Mouse (Mus musculus) urinary bladder, postnatal 0 days (tissue): ENCODE measurements around the gene Myocos. TPM values are rescaled to one million over a fixed set of nuclear protein-coding genes. Genes with fewer than 3 reads are reported as not detected.

Experiments used
- microRNA-seq: library from miRNA; unstranded; fragments of <30 nt; microRNA quantifications from one replicate; pipeline ENCODE4, GENCODE M21; 2016
- polyA plus RNA-seq: library from polyadenylated mRNA; unstranded; fragments of >200 nt; fragmentation: Nextera tagmentation; extraction: Ambion mirVana; gene quantifications from 2 replicates; pipeline ENCODE4 v1.2.1, GENCODE M21; 2015

The Myocos gene
- not detected in 2 replicates for polyA plus RNA-seq

GRCm38 (mm10) chr1:162658119-162658518 lies at the start of gene Myocos:
Gene Myocos, minus strand, starts transcription at chr1:162658219.

GRCm38 (mm10) chr1:162639051-162639750 lies 18.8 kb downstream of the Myocos start, which contains the start of gene Myoc:
Gene Myoc, plus strand, starts transcription at chr1:162639155.

Small RNA genes lying within 50 kb of the gene (microRNA-seq; reads per million reads assigned to microRNA genes)
- 0.93 reads per million for gene Gm27616

Other genes with a start within 250 kb of the Myocos start
- gene Dnm3, start 180.2 kb downstream of the Myocos start, polyA plus RNA-seq = 3.2 and 3.5 TPM in 2 replicates
- 8.5 and 8.6 TPM in 2 replicates for gene Mettl13, start 109.7 kb downstream of the Myocos start, polyA plus RNA-seq
- gene Vamp4, start 87.7 kb downstream of the Myocos start, polyA plus RNA-seq = 34.2 and 40.1 TPM in 2 replicates
- 0.26 and 0.29 TPM in 2 replicates for gene Myoc, start 19.1 kb downstream of the Myocos start, polyA plus RNA-seq
- gene Prrc2c, start 82.3 kb upstream of the Myocos start, polyA plus RNA-seq = 63.8 and 74.3 TPM in 2 replicates
- gene Fmo4, start 155.8 kb upstream of the Myocos start, polyA plus RNA-seq = 0.33 and 0.45 TPM in 2 replicates
- gene Fmo1, start 208.4 kb upstream of the Myocos start, polyA plus RNA-seq = 19.1 and 24.1 TPM in 2 replicates
- 22.6 and 24.5 TPM in 2 replicates for gene Fmo2, start 240.5 kb upstream of the Myocos start, polyA plus RNA-seq